Mouse (Mus musculus) gastrocnemius, postnatal 10 days (tissue): ENCODE results near the gene Uba7. TPM values are rescaled to one million over a fixed set of nuclear protein-coding genes. Genes with fewer than 3 reads are reported as not detected.

Experiments
- DNase-seq: peaks from one replicate; pipeline ENCODE4 v3.0.0; 2021; ENCODE audit warnings: mixed read lengths
- long read RNA-seq, 2 experiments: library from polyadenylated mRNA; stranded (forward); transcript quantifications; one replicate each; pipeline ENCODE4 v2.0.0; 2021
- total RNA-seq, 2 experiments: library from RNA; stranded (reverse); gene quantifications; 2 replicates each; pipeline ENCODE4 v1.2.3; 2021

The Uba7 gene
- total RNA-seq, result 1 to 10 TPM; 4.4 to 6.5 TPM
- long read RNA-seq, experiment 1, partial matches to known transcripts, result 1 of 3 reads
- long read RNA-seq, experiment 1, other reads (novel, unspliced or antisense), result 1 of 3 reads
- long read RNA-seq, experiment 2, partial matches to known transcripts, result 0 of 1 reads
- long read RNA-seq, experiment 2, other reads (novel, unspliced or antisense), result 1 of 1 reads

GRCm38 (mm10) chr9:107975399-107976386, at the start of gene Uba7:
Uba7 (plus strand) TSS chr9:107975505.
- DNase-seq, result no peak

GRCm38 (mm10) chr9:107926920-107927420, 48.3 kb upstream of the Uba7 start:
- no peak for DNase-seq

GRCm38 (mm10) chr9:107927749-107928148, 47.6 kb upstream of the Uba7 start:
- DNase-seq, result no peak

- no peak for DNase-seq
Measured at GRCm38 (mm10) chr9:107928169-107928568, 47.1 kb upstream of the Uba7 start, which contains the start of gene Actl11. Actl11 (plus strand) TSS chr9:107928469.

DNA sequence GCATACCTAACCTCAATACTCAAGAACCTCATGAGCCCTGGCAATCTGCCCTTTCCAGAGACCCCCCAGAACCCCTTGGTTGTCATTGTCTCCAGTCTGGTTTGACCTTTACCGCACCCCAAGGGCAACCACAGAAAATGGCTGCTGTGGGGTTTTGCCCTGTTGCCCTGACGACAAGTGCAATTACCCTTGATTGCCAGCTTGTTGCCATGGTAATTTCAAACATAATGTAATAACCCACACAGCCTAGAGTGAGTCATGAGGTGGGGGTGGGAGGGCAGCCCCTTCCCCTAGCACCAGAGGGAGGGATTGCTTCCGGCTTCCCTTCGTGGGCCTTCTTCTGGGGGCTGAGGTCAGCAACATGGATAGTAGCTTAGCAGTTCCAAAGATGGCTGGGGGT, 43.1 kb upstream of the Uba7 start:
- DNase-seq, result no peak

GRCm38 (mm10) chr9:107934146-107934545, 41.2 kb upstream of the Uba7 start:
- DNase-seq, result no peak

GRCm38 (mm10) chr9:107935374-107935773, 39.9 kb upstream of the Uba7 start, which contains the start of gene Camkv:
Camkv (plus strand) TSS chr9:107935674.
- DNase-seq, result no peak

- peak; percentile 35 for DNase-seq
Measured at GRCm38 (mm10) chr9:107935790-107936214, 39.5 kb upstream of the Uba7 start.

- no peak for DNase-seq
Measured at GRCm38 (mm10) chr9:107936215-107936822, 39.0 kb upstream of the Uba7 start.

- DNase-seq, result no peak
Measured at GRCm38 (mm10) chr9:107936831-107937230, 38.5 kb upstream of the Uba7 start.

DNA sequence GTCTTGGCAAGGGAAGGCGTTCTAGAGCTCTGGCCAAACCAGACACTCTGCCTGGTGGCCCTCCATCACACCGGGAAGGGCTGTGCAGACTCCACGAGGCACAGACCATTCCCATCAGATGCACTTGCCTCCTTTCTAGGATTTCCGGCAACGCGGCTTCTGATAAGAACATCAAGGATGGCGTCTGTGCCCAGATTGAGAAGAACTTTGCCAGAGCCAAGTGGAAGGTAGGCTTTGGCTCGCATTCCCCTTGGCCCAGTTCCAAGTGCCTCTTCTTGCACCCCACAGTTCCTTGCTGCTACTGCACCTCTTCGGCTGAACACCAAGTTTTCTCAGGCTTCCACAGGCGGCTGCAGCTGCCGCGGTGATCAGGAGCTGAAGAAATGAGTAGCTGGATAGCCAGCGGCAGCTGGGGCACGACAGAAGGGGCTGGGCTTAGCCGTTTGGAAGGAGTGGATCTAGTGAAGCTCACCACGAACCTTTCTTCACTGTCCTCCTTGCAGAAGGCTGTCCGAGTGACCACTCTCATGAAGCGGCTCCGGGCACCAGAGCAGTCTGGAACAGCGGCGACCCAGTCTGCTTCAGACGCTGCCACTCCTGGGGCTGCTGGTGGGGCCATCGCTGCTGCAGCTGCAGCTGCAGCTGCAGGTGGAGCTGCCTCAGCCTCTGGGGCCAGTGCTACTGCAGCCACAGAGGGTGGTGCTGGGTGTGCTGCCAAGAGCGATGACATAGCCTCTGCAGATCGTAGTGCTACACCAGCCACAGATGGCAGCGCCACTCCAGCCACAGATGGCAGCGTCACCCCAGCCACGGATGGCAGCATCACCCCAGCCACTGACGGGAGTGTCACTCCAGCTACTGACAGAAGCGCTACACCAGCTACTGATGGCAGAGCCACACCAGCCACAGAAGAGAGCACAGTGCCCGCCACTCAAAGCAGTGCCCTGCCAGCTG, 27.8 kb upstream of the Uba7 start:
- no peak for DNase-seq

DNA sequence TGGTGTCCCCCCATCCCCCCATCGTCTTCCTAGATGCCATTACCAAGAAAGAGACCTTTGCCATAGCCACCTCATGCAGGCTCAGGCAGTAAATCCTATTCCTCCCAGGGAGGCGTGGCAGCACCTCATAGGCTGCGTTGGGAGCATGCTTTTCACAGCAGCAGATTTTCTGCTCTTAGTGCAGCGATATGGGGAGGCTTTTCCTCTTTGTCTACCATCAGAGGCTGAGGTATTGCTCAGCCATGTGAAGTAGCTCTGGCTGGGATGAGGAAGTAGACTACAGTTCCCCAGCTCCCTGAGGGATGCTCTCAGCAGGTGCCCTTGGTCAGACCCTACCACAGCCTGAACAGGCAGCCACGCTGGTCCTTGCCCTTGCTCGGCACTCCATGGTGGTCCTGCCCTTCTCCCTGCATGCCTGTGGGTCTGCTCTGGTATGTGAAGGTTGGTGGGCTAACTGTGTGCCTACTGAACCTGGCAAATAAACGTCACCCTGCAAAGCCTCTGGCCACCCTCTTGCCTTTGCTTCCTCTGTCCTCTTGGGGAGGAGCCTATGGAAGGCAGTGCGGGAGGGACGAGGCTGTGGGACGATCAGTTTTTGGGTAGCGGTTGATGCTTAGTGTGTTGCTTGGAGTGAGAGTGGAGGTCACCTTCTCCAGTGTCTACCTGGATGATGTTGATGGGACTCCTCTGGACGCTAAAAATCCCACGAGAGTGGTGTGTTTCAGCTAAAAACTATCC, 26.0 kb upstream of the Uba7 start:
- DNase-seq, result no peak

GRCm38 (mm10) chr9:107949922-107950235, 25.4 kb upstream of the Uba7 start, which contains the start of gene Traip:
Traip (plus strand) TSS chr9:107950136.
- no peak for DNase-seq

DNA sequence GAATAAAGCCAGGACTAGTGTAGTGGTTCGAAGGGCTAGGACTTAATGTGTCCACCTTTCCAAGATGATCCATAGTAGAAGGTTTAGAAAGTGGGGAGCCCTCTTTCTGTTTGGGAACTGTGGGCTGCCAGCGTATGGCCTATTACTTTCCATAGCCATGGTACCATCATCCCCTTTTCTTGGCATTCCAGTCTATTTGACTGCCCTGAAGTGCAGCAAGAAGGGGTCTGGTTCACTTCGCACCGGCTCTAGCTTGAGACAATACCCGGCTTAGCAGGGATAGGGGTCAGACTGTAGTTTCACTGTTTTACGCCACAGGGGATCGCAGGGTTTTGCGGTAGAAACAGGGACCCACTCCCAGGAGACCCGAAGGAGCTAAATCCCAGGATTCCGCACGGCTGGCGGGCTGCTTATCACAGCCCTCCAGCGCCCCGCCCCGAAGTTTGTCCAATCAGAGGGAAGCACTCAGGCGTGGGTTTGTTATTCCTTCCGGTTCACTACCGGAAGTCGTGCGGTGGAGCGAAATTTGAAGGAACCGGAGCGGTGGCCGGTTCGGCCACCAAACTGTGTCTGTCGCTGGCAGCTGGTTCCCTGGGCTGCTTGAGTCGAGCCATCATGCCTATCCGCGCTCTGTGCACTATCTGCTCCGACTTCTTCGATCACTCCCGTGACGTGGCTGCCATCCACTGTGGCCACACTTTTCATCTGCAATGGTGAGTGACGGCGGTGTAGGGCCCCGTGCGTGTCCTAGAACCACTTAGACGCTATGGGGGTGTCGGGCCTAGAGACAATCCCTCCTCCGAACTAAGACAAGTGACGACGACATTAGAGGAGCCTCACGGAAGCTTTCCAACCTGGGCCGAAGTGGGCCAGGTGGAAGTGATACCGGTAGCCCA, 24.6 kb upstream of the Uba7 start:
- DNase-seq, result peak; percentile 92

- DNase-seq, result no peak
Measured at GRCm38 (mm10) chr9:107955613-107956289, 19.6 kb upstream of the Uba7 start.

- DNase-seq, result no peak
Measured at GRCm38 (mm10) chr9:107957141-107957540, 18.2 kb upstream of the Uba7 start.

- DNase-seq, result no peak
Measured at GRCm38 (mm10) chr9:107959896-107960295, 15.4 kb upstream of the Uba7 start.

GRCm38 (mm10) chr9:107960928-107961327, 14.4 kb upstream of the Uba7 start:
- no peak for DNase-seq

GRCm38 (mm10) chr9:107961351-107961762, 13.9 kb upstream of the Uba7 start:
- no peak for DNase-seq
